Mouse (Mus musculus) left cerebral cortex, adult 9 months (tissue): ENCODE measurements around the gene Nkx2-2.

Experiments used
- DNase-seq, 2 experiments: peaks; one replicate each; pipeline ENCODE4 v3.0.0; 2022; ENCODE audit warnings: low spot score in 2 of 2

Nkx2-2 gene

GRCm38 (mm10) chr2:147193271-147194255 is at the start of gene Nkx2-2:
Gene Nkx2-2 (minus strand): TSS chr2:147194243.
- DNase-seq, result no peak

GRCm38 (mm10) chr2:147235707-147236290 is 41.8 kb upstream of the Nkx2-2 start:
- DNase-seq, result no peak

GRCm38 (mm10) chr2:147231175-147231574 is 37.1 kb upstream of the Nkx2-2 start:
- no peak for DNase-seq

GRCm38 (mm10) chr2:147205076-147205615 is 11.1 kb upstream of the Nkx2-2 start:
- no peak for DNase-seq

GRCm38 (mm10) chr2:147194711-147195615 is 920 bp upstream of the Nkx2-2 start:
- no peak for DNase-seq

- DNase-seq, result no peak
These were observed 1.3 kb downstream of the Nkx2-2 start for GRCm38 (mm10) chr2:147192731-147193130.

- no peak for DNase-seq
These were observed 3.6 kb downstream of the Nkx2-2 start for GRCm38 (mm10) chr2:147190316-147191021.

- DNase-seq, result no peak
These were observed 4.3 kb downstream of the Nkx2-2 start for GRCm38 (mm10) chr2:147189546-147190315.

- no peak for DNase-seq
These were observed 5.0 kb downstream of the Nkx2-2 start for GRCm38 (mm10) chr2:147188871-147189545.

- no peak for DNase-seq
These were observed 5.9 kb downstream of the Nkx2-2 start for GRCm38 (mm10) chr2:147188074-147188700.

GRCm38 (mm10) chr2:147187061-147187870 is 6.8 kb downstream of the Nkx2-2 start:
- no peak for DNase-seq

- no peak for DNase-seq
These were observed 7.8 kb downstream of the Nkx2-2 start for GRCm38 (mm10) chr2:147186261-147186681.

GRCm38 (mm10) chr2:147185561-147185960 is 8.5 kb downstream of the Nkx2-2 start:
- no peak for DNase-seq

GRCm38 (mm10) chr2:147184071-147184990 is 9.7 kb downstream of the Nkx2-2 start:
- DNase-seq, result no peak

- DNase-seq, result no peak
These were observed 10.5 kb downstream of the Nkx2-2 start for GRCm38 (mm10) chr2:147183521-147183920.

- DNase-seq, result no peak
These were observed 11.3 kb downstream of the Nkx2-2 start for GRCm38 (mm10) chr2:147182709-147183260.
